Mouse (Mus musculus): ENCODE data around the gene Hcn3.

DNA sequence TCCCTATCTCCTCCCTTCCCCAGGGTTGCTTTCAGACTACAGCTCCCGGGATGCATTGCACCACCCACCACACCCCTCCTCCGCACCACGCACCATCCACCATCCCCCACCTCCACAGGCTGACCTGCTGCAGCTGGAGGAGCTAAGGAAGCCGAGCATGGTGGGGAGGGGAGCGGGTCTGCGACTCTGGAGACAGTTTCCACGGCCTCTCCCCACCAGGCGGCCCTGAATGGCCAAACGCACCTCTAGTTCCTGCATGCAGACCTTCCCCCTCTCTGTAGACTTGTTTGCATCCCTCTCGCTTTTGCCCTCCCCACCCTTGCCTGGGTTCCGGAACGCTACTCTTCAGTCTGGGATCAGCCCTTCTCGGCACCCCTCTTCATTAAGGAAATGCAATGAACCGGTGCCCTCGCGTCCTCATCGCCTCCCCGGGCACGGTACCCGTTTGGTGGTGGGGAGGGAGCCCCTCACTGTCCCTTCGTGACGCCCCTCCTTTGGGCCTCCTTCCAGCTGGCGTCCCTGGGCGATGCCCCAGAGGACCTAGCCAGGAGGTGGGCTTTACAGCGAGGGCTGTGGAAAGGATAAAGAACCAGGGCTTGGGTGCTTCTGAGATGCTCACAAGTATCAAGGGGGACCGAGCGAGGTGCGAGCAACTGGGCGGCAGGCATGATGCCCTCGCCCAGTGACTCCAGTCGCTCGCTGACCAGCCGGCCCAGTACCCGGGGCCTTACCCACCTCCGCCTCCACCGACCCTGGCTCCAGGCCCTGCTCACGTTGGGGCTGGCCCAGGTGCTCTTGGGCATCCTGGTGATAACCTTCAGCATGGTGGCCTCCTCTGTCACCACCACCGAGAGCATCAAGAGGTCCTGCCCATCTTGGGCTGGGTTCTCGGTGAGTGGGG, 23.3 kb upstream of the Hcn3 start, which contains the start of gene Fam189b:
- TF ChIP-seq CTCF (IDR thresholded peaks at IDR 0.05; ENCODE audit: low read depth): no peak
- no peak for TF ChIP-seq EP300 (optimal IDR thresholded peaks at IDR 0.05)
